Mouse (Mus musculus) heart, postnatal 0 days (tissue): ENCODE results near the gene Yjefn3.
A peak's percentile ranks its signal among the peaks of the same experiment; 100 is the strongest.

Experiments used
- CTCF ChIP-seq: IDR thresholded peaks from 2 replicates; pipeline ENCODE4 v1.5.1; 2016; ENCODE audit warnings: antibody characterized with exemption, control low read depth, low read depth
- EP300 ChIP-seq: IDR thresholded peaks from 2 replicates; pipeline ENCODE4 v1.6.1; 2016; ENCODE audit warnings: antibody characterized with exemption, low read depth

- TF ChIP-seq EP300 (no peak), CTCF (peak; percentile 73)
Measured at GRCm38 (mm10) chr8:69874155-69874554, 28.4 kb downstream of the Yjefn3 start.
